Mouse (Mus musculus): ENCODE results near the gene Nlrp1b.

GRCm38 (mm10) chr11:71107128-71107527, 123.4 kb downstream of the Nlrp1b start:
- TF ChIP-seq POLR2A (IDR thresholded peaks at IDR 0.05; ENCODE audit: low read depth, low read length) (no peak), CTCF (IDR thresholded peaks at IDR 0.05; ENCODE audit: extremely low read depth, insufficient read length, insufficient replicate concordance, low read depth, low read length) (no peak)

All from small intestine, adult 2 months (tissue).